Mouse (Mus musculus) right cerebral cortex, postnatal 14 days (tissue): ENCODE results near the gene Guca1a.
"Not testable (repeated sequence)": the region's sequence is repeated elsewhere in the genome, so short reads cannot be mapped to it uniquely, and the experiment has no call there.

Source experiments
- DNase-seq: peaks from one replicate; pipeline ENCODE4 v3.0.0; 2022

Gene Guca1a

GRCm38 (mm10) chr17:47400451-47400850, at the start of gene Guca1a:
Guca1a (minus strand) TSS chr17:47400584.
- DNase-seq = no peak

GRCm38 (mm10) chr17:47449432-47449831, 49.0 kb upstream of the Guca1a start:
- no peak for DNase-seq

- no peak for DNase-seq
Measured at GRCm38 (mm10) chr17:47448523-47449372, 48.4 kb upstream of the Guca1a start.

- no peak for DNase-seq
Measured at GRCm38 (mm10) chr17:47446561-47446960, 46.2 kb upstream of the Guca1a start.

- DNase-seq = no peak
Measured at GRCm38 (mm10) chr17:47446025-47446424, 45.6 kb upstream of the Guca1a start.

- no peak for DNase-seq
Measured at GRCm38 (mm10) chr17:47445518-47445917, 45.1 kb upstream of the Guca1a start.

- no peak for DNase-seq
Measured at GRCm38 (mm10) chr17:47444113-47444512, 43.7 kb upstream of the Guca1a start.

- no peak for DNase-seq
Measured at GRCm38 (mm10) chr17:47442271-47442670, 41.9 kb upstream of the Guca1a start.

- no peak for DNase-seq
Measured at GRCm38 (mm10) chr17:47441296-47442051, 41.1 kb upstream of the Guca1a start.

GRCm38 (mm10) chr17:47440359-47440890, 40.0 kb upstream of the Guca1a start:
- no peak for DNase-seq

GRCm38 (mm10) chr17:47439396-47440028, 39.1 kb upstream of the Guca1a start:
- DNase-seq = no peak

GRCm38 (mm10) chr17:47438611-47439010, 38.2 kb upstream of the Guca1a start:
- DNase-seq = no peak

- no peak for DNase-seq
Measured at GRCm38 (mm10) chr17:47436907-47437547, 36.6 kb upstream of the Guca1a start, which contains the start of gene 1700001C19Rik. 1700001C19Rik (minus strand) TSS chr17:47437376.

- DNase-seq = no peak
Measured at GRCm38 (mm10) chr17:47436156-47436906, 35.9 kb upstream of the Guca1a start, which contains the start of gene AI661453. AI661453 (plus strand) TSS chr17:47436615.

- DNase-seq = no peak
Measured at GRCm38 (mm10) chr17:47430815-47431214, 30.4 kb upstream of the Guca1a start.

- DNase-seq = no peak
Measured at GRCm38 (mm10) chr17:47428831-47429304, 28.5 kb upstream of the Guca1a start.

- DNase-seq = no peak
Measured at GRCm38 (mm10) chr17:47427316-47427715, 26.9 kb upstream of the Guca1a start.

GRCm38 (mm10) chr17:47424186-47424585, 23.8 kb upstream of the Guca1a start:
- DNase-seq = no peak

- DNase-seq = not testable (repeated sequence)
Measured at GRCm38 (mm10) chr17:47422616-47423015, 22.2 kb upstream of the Guca1a start.

GRCm38 (mm10) chr17:47421566-47421965, 21.2 kb upstream of the Guca1a start:
- no peak for DNase-seq

GRCm38 (mm10) chr17:47420195-47420594, 19.8 kb upstream of the Guca1a start:
- DNase-seq = no peak
